Comparison of ENCODE assay signal across 10 mouse cellular contexts in the genomic region with DNA sequence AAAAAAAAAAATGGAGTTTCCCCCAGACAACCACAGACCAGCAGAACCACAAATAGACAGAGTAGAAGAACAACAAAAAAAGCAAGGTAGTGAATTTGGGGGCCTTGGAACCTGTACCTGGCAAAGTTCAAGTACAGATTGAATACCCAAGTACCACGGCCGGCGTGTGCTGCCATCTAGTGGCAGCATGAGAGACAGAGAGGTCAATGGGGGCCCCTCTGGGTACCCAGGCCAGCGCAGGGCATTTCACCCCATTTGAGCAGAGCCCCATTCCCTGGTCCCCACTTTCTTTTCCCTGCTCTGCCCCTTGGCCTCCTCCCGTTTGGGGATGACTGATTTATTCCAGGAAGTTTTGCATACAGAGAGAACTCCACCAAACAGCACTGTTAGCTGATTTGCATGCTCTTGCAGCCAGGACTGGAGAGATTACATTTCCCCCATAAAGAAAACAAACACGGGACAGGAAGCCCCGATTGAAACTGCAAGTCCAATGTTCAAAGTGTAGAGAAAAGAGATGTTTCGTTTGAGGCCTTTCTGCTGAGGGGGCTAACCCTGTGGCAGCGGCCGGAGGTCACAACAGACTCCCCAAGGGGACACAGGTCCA. TPM values are rescaled to one million over a fixed set of nuclear protein-coding genes. Genes with fewer than 3 reads are reported as not detected.
DNase-seq lines count a peak whose midpoint lies in the region; ATAC-seq lines count a peak whose summit lies in the region.
"Had no signal": no experiment of that assay in that cellular context is flagged by ENCODE, and none has a peak within 500 bp of the region (broad histone marks: within the 10 kb centered on the region; RNA-seq: fewer than 3 reads in every experiment).

No protein-coding gene starts in this region.

- H3K4me3 ChIP-seq in neural tube, embryonic 11.5 days (ENCODE audit: low read depth, low read length), result no peak overlapping the region
- H3K4me3 ChIP-seq: stomach, embryonic 15.5 days had no signal

- no peaks in the 10 kb centered on the region for H3K36me3 ChIP-seq in neural tube, embryonic 11.5 days (ENCODE audit: control insufficient read depth, insufficient read depth, low read length)
- H3K36me3 ChIP-seq: stomach, embryonic 15.5 days had no signal

- ATAC-seq in neural tube, embryonic 11.5 days (ENCODE audit: insufficient read depth, low FRiP score, low TSS enrichment), result no peak
- ATAC-seq in inflammation-experienced regulatory T-cells, adult 6 months, result no peak

- peaks cover 15% of the 10 kb centered on the region for H3K27me3 ChIP-seq in neural tube, embryonic 11.5 days (ENCODE audit: control insufficient read depth, insufficient read depth, low read length)

- no peak overlapping the region for H3K4me2 ChIP-seq in neural tube, embryonic 11.5 days (ENCODE audit: low read depth)

- WGBS in neural tube, embryonic 11.5 days, result 24% methylated on average over 10 of the region's 10 CpGs

- H3K9ac ChIP-seq in neural tube, embryonic 11.5 days (ENCODE audit: low read length), result no peak overlapping the region
- H3K9ac ChIP-seq: stomach, embryonic 15.5 days had no signal

- DNase-seq in cerebellum, adult 18-20 months, result peak; percentile 16 to 49
- DNase-seq in cerebellum, adult 8-10 months, result no peak
- DNase-seq in layer of hippocampus, adult 11-12 months (ENCODE audit: low spot score), result peak; percentile 19
- DNase-seq in layer of hippocampus, postnatal 14 days (ENCODE audit: low spot score in 2 of 2), result no peak
- DNase-seq in adrenal gland, postnatal 36 days, result peak; percentile 23 to 55
- peak; percentile 69 to 70 for DNase-seq in kidney, postnatal 4 days
- peak; percentile 52 for DNase-seq in neural tube, embryonic 11.5 days (ENCODE audit: low spot score)

- no peaks in the 10 kb centered on the region for H3K4me1 ChIP-seq in neural tube, embryonic 11.5 days (ENCODE audit: control insufficient read depth, insufficient read depth, low read length)

- no peaks in the 10 kb centered on the region for H3K9me3 ChIP-seq in neural tube, embryonic 11.5 days (ENCODE audit: control insufficient read depth, low read length)
- H3K9me3 ChIP-seq: stomach, embryonic 15.5 days had no signal

- H3K27ac ChIP-seq in neural tube, embryonic 11.5 days (ENCODE audit: low read depth, low read length), result no peak overlapping the region
- H3K27ac ChIP-seq: stomach, embryonic 15.5 days had no signal

RNA-seq across cellular contexts. Expression of gene Gfi1b, which starts 0.8 kb away (rescaled TPM):
- total RNA-seq in layer of hippocampus, postnatal 14 days (2021), result not detected
- not detected for total RNA-seq in adrenal gland, postnatal 36 days (2021)
- 2.6 and 3.3 TPM in 2 replicates for polyA plus RNA-seq in neural tube, embryonic 11.5 days (2014; fragmentation: Nextera tagmentation; extraction: Ambion mirVana)
- polyA plus RNA-seq in inflammation-experienced regulatory T-cells, adult 6 months (2017; shearing (Covaris generic)), result not detected
- total RNA-seq: layer of hippocampus, postnatal 36 days had no signal

RNA-seq across cellular contexts. Expression of gene Tsc1, which starts 18.4 kb away (rescaled TPM):
- total RNA-seq in layer of hippocampus, postnatal 14 days (2021), result 10 to 100 TPM; 39.7 to 43.6 TPM
- total RNA-seq in adrenal gland, postnatal 36 days (2021), result 10 to 100 TPM; 17.6 to 19.6 TPM
- polyA plus RNA-seq in neural tube, embryonic 11.5 days (2014; fragmentation: Nextera tagmentation; extraction: Ambion mirVana), result 24.1 TPM in 2 replicates
- polyA plus RNA-seq in inflammation-experienced regulatory T-cells, adult 6 months (2017; shearing (Covaris generic)), result 10 to 100 TPM; 11.8 to 24.1 (median 20.5) TPM

RNA-seq across cellular contexts. Expression of gene Gtf3c5, which starts 39.1 kb away (rescaled TPM):
- total RNA-seq in layer of hippocampus, postnatal 14 days (2021), result 10 to 100 TPM; 17.0 to 18.1 TPM
- total RNA-seq in adrenal gland, postnatal 36 days (2021), result 10 to 100 TPM; 17.5 to 19.5 TPM
- polyA plus RNA-seq in neural tube, embryonic 11.5 days (2014; fragmentation: Nextera tagmentation; extraction: Ambion mirVana), result 39.7 and 43.8 TPM in 2 replicates
- 10 to 100 TPM; 11.3 to 17.4 (median 16.2) TPM for polyA plus RNA-seq in inflammation-experienced regulatory T-cells, adult 6 months (2017; shearing (Covaris generic))

RNA-seq across cellular contexts. Expression of gene Cel, which starts 59.4 kb away (rescaled TPM):
- not detected for total RNA-seq in layer of hippocampus, postnatal 14 days (2021)
- not detected for total RNA-seq in adrenal gland, postnatal 36 days (2021)
- not detected in 2 replicates for polyA plus RNA-seq in neural tube, embryonic 11.5 days (2014; fragmentation: Nextera tagmentation; extraction: Ambion mirVana)
- not detected for polyA plus RNA-seq in inflammation-experienced regulatory T-cells, adult 6 months (2017; shearing (Covaris generic))
- total RNA-seq: layer of hippocampus, postnatal 36 days had no signal

Comparison
In these comparisons a context has a peak if more than half of its experiments do, and no peak if none do; other contexts are left out.
1. DNase-seq: peak in cerebellum, adult 18-20 months (2 of 2), layer of hippocampus, adult 11-12 months (single experiment), adrenal gland, postnatal 36 days (2 of 2), kidney, postnatal 4 days (2 of 2) and neural tube, embryonic 11.5 days (single experiment); none in cerebellum, adult 8-10 months (single experiment) and layer of hippocampus, postnatal 14 days (0 of 2).